ENCODE assay signal across 28 mouse cellular contexts in the genomic region with DNA sequence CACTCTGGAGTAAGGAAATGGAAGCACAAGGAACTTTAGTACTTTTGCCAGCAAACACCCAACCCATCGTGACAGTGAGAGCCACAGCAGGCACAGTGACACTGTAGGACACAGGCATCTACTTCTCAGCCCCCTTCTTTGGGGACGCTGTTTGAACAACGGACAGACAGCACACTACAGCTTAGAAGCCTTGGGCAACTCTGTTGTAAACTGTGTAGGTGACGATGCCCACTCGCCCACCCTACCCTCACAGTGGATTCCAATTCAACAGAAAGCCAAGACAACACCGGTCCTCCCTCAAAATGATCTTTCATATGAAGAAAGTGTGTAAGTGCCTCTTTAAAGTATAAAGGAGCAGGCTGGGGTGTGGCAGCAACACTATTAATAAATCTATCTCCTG. TPM values are rescaled to one million over a fixed set of nuclear protein-coding genes. Genes with fewer than 3 reads are reported as not detected.
A peak's percentile ranks its signal among the peaks of the same experiment; 100 is the strongest.
DNase-seq lines count a peak whose midpoint lies in the region; ATAC-seq lines count a peak whose summit lies in the region.
"Had no signal": no experiment of that assay in that cellular context is flagged by ENCODE, and none has a peak within 500 bp of the region (broad histone marks: within the 10 kb centered on the region; RNA-seq: fewer than 3 reads in every experiment).

No protein-coding gene starts in this region.

- DNase-seq in heart, adult 11 months, result peak; percentile 79
- no peak for DNase-seq in heart, postnatal 36 days
- no peak for DNase-seq in heart, adult 8-10 months (ENCODE audit: low spot score)
- DNase-seq: adrenal gland, postnatal 10 days; cerebellum, adult 11 months; cerebellum, adult 9-10 months; cerebellum, postnatal 36 days; gastrocnemius, postnatal 36 days; layer of hippocampus, adult 9-11 months; lung, embryonic 14.5 days; lung, postnatal 14 days; right cerebral cortex, postnatal 4 days; thymus, adult 18-20 months; thymus, postnatal 25 days had no signal

- 0 out of 2 replicates have a peak, but pooled peaks cover 3% of the 10 kb centered on the region for H3K36me3 ChIP-seq in heart, embryonic 13.5 days
- H3K36me3 ChIP-seq in megakaryocyte, embryonic 14.5 days (replicated peaks; ENCODE audit: low read length), result peaks cover 95% of the 10 kb centered on the region
- no peaks in the 10 kb centered on the region for H3K36me3 ChIP-seq in hindbrain, embryonic 16.5 days (ENCODE audit: control insufficient read depth, insufficient read depth, low read length)
- H3K36me3 ChIP-seq: neural tube, embryonic 12.5 days had no signal

- no peak overlapping the region for H3K4me3 ChIP-seq in heart, embryonic 13.5 days
- H3K4me3 ChIP-seq in megakaryocyte, embryonic 14.5 days (replicated peaks), result peak overlapping the region; percentile 83
- no peak overlapping the region for H3K4me3 ChIP-seq in hindbrain, embryonic 16.5 days (ENCODE audit: low read length)
- H3K4me3 ChIP-seq: liver, embryonic 15.5 days; neural tube, embryonic 12.5 days had no signal

- peak overlapping the region; percentile 42; the same call in 1 of the 2 replicates for H3K9ac ChIP-seq in heart, embryonic 13.5 days
- H3K9ac ChIP-seq in hindbrain, embryonic 16.5 days (ENCODE audit: low read depth, low read length), result no peak overlapping the region
- H3K9ac ChIP-seq: hindbrain, embryonic 14.5 days; liver, embryonic 15.5 days; lung, embryonic 14.5 days; neural tube, embryonic 12.5 days had no signal

- peak overlapping the region; percentile 57; the same call in 1 of the 2 replicates for H3K27ac ChIP-seq in heart, embryonic 13.5 days (replicated peaks)
- H3K27ac ChIP-seq in hindbrain, embryonic 16.5 days (ENCODE audit: low read depth, low read length), result no peak overlapping the region
- H3K27ac ChIP-seq: hindbrain, embryonic 14.5 days; kidney, postnatal 0 days; liver, embryonic 15.5 days; neural tube, embryonic 12.5 days; stomach, postnatal 0 days had no signal

- no peaks in the 10 kb centered on the region for H3K9me3 ChIP-seq in heart, embryonic 13.5 days
- no peaks in the 10 kb centered on the region for H3K9me3 ChIP-seq in megakaryocyte, embryonic 14.5 days
- H3K9me3 ChIP-seq in hindbrain, embryonic 16.5 days (ENCODE audit: control insufficient read depth, low read length), result no peaks in the 10 kb centered on the region
- H3K9me3 ChIP-seq: G1E; liver, embryonic 15.5 days; neural tube, embryonic 12.5 days had no signal

- H3K27me3 ChIP-seq in heart, embryonic 13.5 days (replicated peaks), result no peaks in the 10 kb centered on the region
- H3K27me3 ChIP-seq in megakaryocyte, embryonic 14.5 days (replicated peaks), result no peaks in the 10 kb centered on the region
- no peaks in the 10 kb centered on the region for H3K27me3 ChIP-seq in hindbrain, embryonic 16.5 days (replicated peaks; ENCODE audit: control insufficient read depth, insufficient read depth, low read length)
- H3K27me3 ChIP-seq: liver, embryonic 15.5 days; neural tube, embryonic 12.5 days had no signal

- no peak for ATAC-seq in heart, embryonic 13.5 days (ENCODE audit: extremely low read depth, insufficient number of reproducible peaks, low FRiP score, low TSS enrichment)
- ATAC-seq in megakaryocyte, adult 5-6 weeks (ENCODE audit: poor library complexity, severe bottlenecking), result no peak
- ATAC-seq in hindbrain, embryonic 16.5 days, result no peak
- ATAC-seq: forebrain, embryonic 14.5 days; inflammation-experienced regulatory T-cells, adult 6 months; midbrain, embryonic 16.5 days had no signal

- intact Hi-C loops in heart, postnatal 36 days (cut with DNase I), result no loop called here

- WGBS in heart, embryonic 13.5 days, result 78% methylated on average over 6 of the region's 6 CpGs
- WGBS in hindbrain, embryonic 16.5 days, result 93% methylated on average over 6 of the region's 6 CpGs

- peaks cover 87% of the 10 kb centered on the region for H3K4me1 ChIP-seq in heart, embryonic 13.5 days
- peaks cover 97% of the 10 kb centered on the region for H3K4me1 ChIP-seq in megakaryocyte, embryonic 14.5 days
- no peaks in the 10 kb centered on the region for H3K4me1 ChIP-seq in hindbrain, embryonic 16.5 days (ENCODE audit: control insufficient read depth, insufficient read depth, low read depth, low read length)

- H3K4me2 ChIP-seq in heart, embryonic 13.5 days, result 0 out of 2 replicates have a peak overlapping the region, but pooled peaks have one; percentile 1
- no peak overlapping the region for H3K4me2 ChIP-seq in hindbrain, embryonic 16.5 days (ENCODE audit: low read length)
- H3K4me2 ChIP-seq: hindbrain, embryonic 14.5 days; liver, embryonic 15.5 days; lung, embryonic 14.5 days; midbrain, embryonic 11.5 days; neural tube, embryonic 12.5 days had no signal

RNA-seq across cellular contexts. Expression of gene Nfe2l2, which starts 12.1 kb away (rescaled TPM):
- total RNA-seq in heart, postnatal 36 days (2021), result 10 to 100 TPM; 66.7 to 70.2 TPM
- polyA plus RNA-seq in heart, embryonic 13.5 days (2015; fragmentation: Nextera tagmentation; extraction: Ambion mirVana), result 42.8 and 43.7 TPM in 2 replicates
- 10 to 100 TPM; 57.9 to 75.1 (median 64.5) TPM for total RNA-seq in heart, adult 8-10 months (2022)
- polyA plus RNA-seq in megakaryocyte, embryonic 14.5 days (2012; ENCODE audit: insufficient read depth, low replicate concordance), result 11.9 and 34.2 TPM in 2 replicates
- total RNA-seq in megakaryocyte, adult 5-6 weeks (2015), result 148 TPM in 2 replicates
- 81.2 and 94.4 TPM in 2 replicates for total RNA-seq in megakaryocyte, adult 5-6 weeks (2017)
- polyA plus RNA-seq in hindbrain, embryonic 16.5 days (2015; fragmentation: Nextera tagmentation; extraction: Ambion mirVana), result 14.3 and 15.7 TPM in 2 replicates

RNA-seq across cellular contexts. Expression of gene Hnrnpa3, which starts 33.3 kb away (rescaled TPM):
- total RNA-seq in heart, postnatal 36 days (2021), result 100 to 1,000 TPM; 137 to 165 TPM
- polyA plus RNA-seq in heart, embryonic 13.5 days (2015; fragmentation: Nextera tagmentation; extraction: Ambion mirVana), result 188 and 192 TPM in 2 replicates
- total RNA-seq in heart, adult 8-10 months (2022), result 100 to 1,000 TPM; 132 to 185 (median 159) TPM
- polyA plus RNA-seq in megakaryocyte, embryonic 14.5 days (2012; ENCODE audit: insufficient read depth, low replicate concordance), result 28.2 and 136 TPM in 2 replicates
- total RNA-seq in megakaryocyte, adult 5-6 weeks (2015), result 596 and 620 TPM in 2 replicates
- 223 and 241 TPM in 2 replicates for total RNA-seq in megakaryocyte, adult 5-6 weeks (2017)
- 150 and 172 TPM in 2 replicates for polyA plus RNA-seq in hindbrain, embryonic 16.5 days (2015; fragmentation: Nextera tagmentation; extraction: Ambion mirVana)
